Mouse (Mus musculus) midbrain, postnatal 0 days (tissue): ENCODE data around the gene Clasp1. TPM values are rescaled to one million over a fixed set of nuclear protein-coding genes. Genes with fewer than 3 reads are reported as not detected.
A peak's percentile ranks its signal among the peaks of the same experiment; 100 is the strongest.

Source experiments
- ATAC-seq: fragments of 200-750 bp; cut with Nextera tagmentation; 2 replicates; pipeline ENCODE4 v1.8.0; 2017; ENCODE audit warnings: moderate number of reproducible peaks, mild to moderate bottlenecking, moderate TSS enrichment, moderate library complexity; ENCODE audit not compliant: low FRiP score
- DNase-seq: peaks from one replicate; pipeline ENCODE4 v3.0.0-alpha.2; 2015; ENCODE audit warnings: low spot score
- H3K27ac ChIP-seq: fragments of 300-500 bp; sonication (generic); 2 replicates; pipeline ENCODE4 v1.5.1; 2014; ENCODE audit warnings: low read depth, mild to moderate bottlenecking, low read length, mixed read lengths
- H3K27me3 ChIP-seq: fragments of 300-500 bp; sonication (generic); 2 replicates; pipeline ENCODE4 v1.6.1; 2014; ENCODE audit warnings: low read length, control low read depth, mixed read lengths; ENCODE audit not compliant: insufficient read depth
- H3K36me3 ChIP-seq: fragments of 300-500 bp; sonication (generic); 2 replicates; pipeline ENCODE4 v1.6.1; 2014; ENCODE audit warnings: low read length, control low read depth, mixed read lengths; ENCODE audit not compliant: insufficient read depth
- H3K4me1 ChIP-seq: fragments of 300-500 bp; sonication (generic); 2 replicates; pipeline ENCODE4 v1.6.1; 2014; ENCODE audit warnings: mild to moderate bottlenecking, control low read depth, antibody characterized with exemption, low read length, mixed read lengths; ENCODE audit not compliant: insufficient read depth
- H3K4me2 ChIP-seq: fragments of 300-500 bp; sonication (generic); 2 replicates; pipeline ENCODE4 v1.6.1; 2014; ENCODE audit warnings: low read depth, mild to moderate bottlenecking, low read length, mixed read lengths; ENCODE audit not compliant: poor library complexity, severe bottlenecking
- H3K4me3 ChIP-seq: fragments of 300-500 bp; sonication (generic); 2 replicates; pipeline ENCODE4 v1.5.1; 2014; ENCODE audit warnings: low read depth, mild to moderate bottlenecking, low read length, moderate library complexity
- H3K9ac ChIP-seq: fragments of 300-500 bp; sonication (generic); replicated peaks from 2 replicates; pipeline ENCODE4 v1.6.1; 2014; ENCODE audit warnings: mild to moderate bottlenecking, low read length, moderate library complexity, mixed read lengths; ENCODE audit not compliant: poor library complexity, severe bottlenecking
- H3K9me3 ChIP-seq: fragments of 300-500 bp; sonication (generic); 2 replicates; pipeline ENCODE4 v1.6.1; 2016; ENCODE audit warnings: low read length, control low read depth
- CTCF ChIP-seq: IDR thresholded peaks from 2 replicates; pipeline ENCODE4 v1.5.1; 2016; ENCODE audit warnings: antibody characterized with exemption, mild to moderate bottlenecking
- WGBS: fragments of 180-500 bp; shearing (Covaris S2); extraction: QIAGEN DNeasy Blood & Tissue Kit; methylation state at CpG from one replicate; pipeline ENCODE4 v1.1.7; 2014; 5-methylcytosine and 5-hydroxymethylcytosine counted together
- polyA plus RNA-seq: library from polyadenylated mRNA; unstranded; fragments of >200 nt; fragmentation: Nextera tagmentation; extraction: Ambion mirVana; gene quantifications from 2 replicates; pipeline ENCODE4 v1.2.1, GENCODE M21; 2015
- total RNA-seq: library from RNA; depleted of rRNA; stranded (reverse); fragments of >200 nt; gene quantifications from 2 replicates; pipeline ENCODE4 v1.2.3, GENCODE M21; 2014

Clasp1 gene
- total and polyA plus RNA-seq, 2 experiments from 2014 or later = 75.9 to 141 TPM

GRCm38 (mm10) chr1:118457883-118458259 lies 69.0 kb downstream of the Clasp1 start:
- H3K4me2 ChIP-seq = peak overlapping the region; percentile 59
- no peaks in the 10 kb centered on the region for H3K9me3 ChIP-seq
- peak overlapping the region; percentile 34; the same call in 1 of the 2 replicates for H3K27ac ChIP-seq
- no peak for TF ChIP-seq CTCF
- DNase-seq = no peak
- no peak overlapping the region for H3K4me3 ChIP-seq
- no peak for ATAC-seq
- 28% methylated on average over 1 of the region's 1 CpGs for WGBS
- H3K36me3 ChIP-seq = 0 out of 2 replicates have a peak, but pooled peaks cover 3% of the 10 kb centered on the region
- H3K4me1 ChIP-seq = peaks cover 7% of the 10 kb centered on the region
- no peak overlapping the region for H3K9ac ChIP-seq
- H3K27me3 ChIP-seq = no peaks in the 10 kb centered on the region

GRCm38 (mm10) chr1:118458279-118458678 lies 69.4 kb downstream of the Clasp1 start:
- no peak overlapping the region; the same call in 1 of the 2 replicates for H3K27ac ChIP-seq
- H3K4me3 ChIP-seq = peak overlapping the region; percentile 48; the same call in 1 of the 2 replicates
- peak overlapping the region; percentile 59 for H3K4me2 ChIP-seq
- ATAC-seq (no peak), DNase-seq (no peak)
- no peaks in the 10 kb centered on the region for H3K27me3 ChIP-seq
- no peak for TF ChIP-seq CTCF
- 0 out of 2 replicates have a peak, but pooled peaks cover 3% of the 10 kb centered on the region for H3K36me3 ChIP-seq
- no peak overlapping the region for H3K9ac ChIP-seq
- no peaks in the 10 kb centered on the region for H3K9me3 ChIP-seq
- WGBS = 54% methylated on average over 3 of the region's 3 CpGs
- H3K4me1 ChIP-seq = peaks cover 7% of the 10 kb centered on the region

DNA sequence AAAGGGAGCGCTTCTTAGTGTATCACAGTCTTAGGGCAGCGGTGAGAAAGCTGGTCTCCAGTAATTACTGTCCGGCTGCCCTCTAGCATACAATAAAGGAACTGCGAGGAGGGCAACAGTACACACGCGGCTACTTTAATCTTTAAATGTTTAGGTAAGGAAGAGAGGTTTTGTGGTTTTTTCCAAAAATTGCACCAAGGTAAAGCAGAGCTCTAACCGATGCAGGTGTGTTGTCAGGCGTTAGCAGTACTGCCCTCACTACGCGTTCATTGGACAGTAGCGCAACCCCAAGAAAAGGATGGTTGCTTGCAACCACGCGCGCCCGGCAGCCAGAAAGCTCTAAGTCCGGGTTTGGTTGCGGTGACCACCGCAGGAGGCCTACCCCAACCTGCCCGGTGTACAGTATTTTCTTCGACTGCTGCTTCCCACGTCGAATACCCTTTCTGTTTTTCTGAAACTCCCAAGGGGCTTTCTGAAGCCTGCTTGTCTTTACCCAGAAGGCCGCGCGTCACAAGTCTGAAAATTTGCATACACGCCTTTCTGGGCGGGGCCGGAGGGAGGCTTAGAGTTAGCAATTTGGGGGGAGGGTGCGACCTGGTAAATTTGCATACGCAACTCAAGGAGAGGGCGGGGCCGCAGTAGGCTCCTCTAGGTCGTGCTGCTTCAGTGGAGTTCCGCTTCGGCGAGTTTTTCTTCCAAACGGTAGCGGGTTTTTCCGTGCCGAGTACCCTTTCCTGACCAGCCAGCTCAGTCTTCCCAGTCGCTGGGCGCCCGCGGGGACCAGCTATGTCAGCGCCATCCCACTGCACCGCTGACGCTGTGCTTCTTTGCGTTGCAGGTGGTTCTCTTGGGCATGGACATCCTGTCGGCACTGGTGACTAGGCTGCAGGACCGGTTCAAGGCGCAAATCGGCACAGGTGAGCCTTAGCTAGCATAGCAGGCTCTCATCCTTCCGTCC lies 70.4 kb downstream of the Clasp1 start:
- under 1% methylated on average over 53 of the region's 53 CpGs for WGBS
- H3K4me3 ChIP-seq = peak overlapping the region; percentile 48
- H3K36me3 ChIP-seq = peaks cover 9% of the 10 kb centered on the region; the same call in 1 of the 2 replicates
- no peaks in the 10 kb centered on the region for H3K9me3 ChIP-seq
- H3K9ac ChIP-seq = peak overlapping the region; percentile 73
- H3K27ac ChIP-seq = peak overlapping the region; percentile 96
- H3K4me2 ChIP-seq = peak overlapping the region; percentile 59
- DNase-seq = peak; percentile 94
- peak; percentile 71 for TF ChIP-seq CTCF
- no peaks in the 10 kb centered on the region for H3K27me3 ChIP-seq
- H3K4me1 ChIP-seq = peaks cover 7% of the 10 kb centered on the region
- ATAC-seq = peak; percentile 93

DNA sequence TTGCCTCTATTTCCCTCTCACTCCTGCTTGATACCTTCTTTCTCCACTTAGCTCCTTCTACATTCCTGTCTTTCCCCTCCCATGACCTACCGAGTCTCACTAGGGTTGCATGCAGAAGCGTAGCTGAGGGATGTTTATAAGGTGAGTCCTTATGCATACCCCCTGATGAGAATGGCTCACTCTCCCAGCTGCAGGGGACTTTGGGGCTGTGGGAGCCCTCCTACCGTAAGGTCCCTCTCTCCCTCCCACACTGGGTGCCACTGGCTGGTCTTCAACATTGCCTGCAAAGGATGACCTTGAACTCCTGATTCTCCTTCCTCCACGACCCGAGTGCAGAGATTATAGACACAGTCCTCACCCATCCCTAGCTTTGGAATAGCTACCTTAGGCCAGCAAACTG lies 71.9 kb downstream of the Clasp1 start:
- H3K27me3 ChIP-seq = no peaks in the 10 kb centered on the region
- no peak for DNase-seq
- H3K9me3 ChIP-seq = no peaks in the 10 kb centered on the region
- no peak for ATAC-seq
- H3K36me3 ChIP-seq = peaks cover 17% of the 10 kb centered on the region
- H3K4me2 ChIP-seq = no peak overlapping the region
- no peak overlapping the region for H3K9ac ChIP-seq
- H3K27ac ChIP-seq = no peak overlapping the region
- 92% methylated on average over 5 of the region's 5 CpGs for WGBS
- no peak overlapping the region for H3K4me3 ChIP-seq
- TF ChIP-seq CTCF = no peak
- peaks cover 7% of the 10 kb centered on the region for H3K4me1 ChIP-seq

- H3K9ac ChIP-seq = no peak overlapping the region
- TF ChIP-seq CTCF = peak; percentile 46
- no peak overlapping the region for H3K4me2 ChIP-seq
- H3K4me1 ChIP-seq = no peaks in the 10 kb centered on the region
- no peak for ATAC-seq
- H3K4me3 ChIP-seq = no peak overlapping the region
- peaks cover 40% of the 10 kb centered on the region for H3K36me3 ChIP-seq
- WGBS = 99% methylated on average over 6 of the region's 6 CpGs
- H3K27ac ChIP-seq = no peak overlapping the region
- no peaks in the 10 kb centered on the region for H3K27me3 ChIP-seq
- H3K9me3 ChIP-seq = no peaks in the 10 kb centered on the region
- DNase-seq = no peak
Observed at GRCm38 (mm10) chr1:118466041-118466440, 77.2 kb downstream of the Clasp1 start.

GRCm38 (mm10) chr1:118472386-118472785 lies 83.5 kb downstream of the Clasp1 start:
- Histone ChIP-seq H3K27ac (no peak overlapping the region), H3K4me1 (no peaks in the 10 kb centered on the region), H3K4me2 (no peak overlapping the region), H3K4me3 (no peak overlapping the region), H3K9ac (no peak overlapping the region), H3K27me3 (no peaks in the 10 kb centered on the region), H3K9me3 (no peaks in the 10 kb centered on the region), H3K36me3 (peaks cover 25% of the 10 kb centered on the region)
- ATAC-seq (no peak), DNase-seq (no peak)
- no peak for TF ChIP-seq CTCF
- WGBS = 86% methylated on average over 8 of the region's 8 CpGs
